Mouse (Mus musculus) kidney, postnatal 25 days (tissue): ENCODE results near the gene Pot1a.

Experiments
- DNase-seq, 2 experiments: peaks; one replicate each; pipeline ENCODE4 v3.0.0; 2021; ENCODE audit warnings: mixed read lengths in 2 of 2

The Pot1a gene

GRCm38 (mm10) chr6:25808806-25809495 is at the start of gene Pot1a:
Gene Pot1a, minus strand, starts transcription at chr6:25809246.
- DNase-seq, result peak; percentile 98

DNA sequence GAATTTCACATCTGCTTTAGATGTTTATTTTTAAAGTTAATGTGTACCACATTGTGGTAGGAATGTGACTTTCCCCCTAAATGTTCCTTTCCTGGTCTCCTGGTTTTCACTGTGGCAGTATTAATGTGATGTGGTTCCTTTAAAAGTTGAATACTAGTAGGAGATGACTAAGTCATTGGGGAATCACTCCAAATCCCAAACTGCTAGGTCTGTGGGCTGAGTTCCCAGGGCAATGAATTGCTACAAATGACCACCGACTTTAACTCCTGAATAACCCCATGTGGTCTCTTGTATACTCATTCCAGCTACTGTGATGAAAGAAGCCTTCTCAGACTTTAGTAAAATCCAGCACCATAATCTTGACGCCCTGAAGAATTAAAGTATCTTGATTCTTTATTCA is 27.2 kb upstream of the Pot1a start:
- DNase-seq, result no peak

DNA sequence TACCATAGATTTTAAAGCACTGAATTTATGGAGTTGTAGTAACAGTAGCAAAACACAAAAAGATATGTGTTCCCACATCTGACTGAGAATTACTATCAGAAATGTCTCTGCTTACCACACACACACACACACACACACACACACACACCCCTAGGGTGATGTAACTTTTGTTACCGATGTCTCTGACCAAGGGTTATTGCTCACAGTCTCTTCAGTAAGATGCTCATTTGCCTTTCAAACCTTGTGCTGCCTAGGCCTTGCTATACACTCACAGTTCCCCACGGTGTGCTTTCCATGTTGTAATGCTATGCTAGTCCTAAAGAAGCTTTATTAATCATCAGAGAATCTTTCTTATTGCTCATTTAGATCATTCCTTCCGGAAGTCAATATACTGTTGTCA is 3.0 kb downstream of the Pot1a start:
- no peak for DNase-seq

- peak in 1 of 2 experiments; percentile 25 for DNase-seq
Observed at GRCm38 (mm10) chr6:25802269-25802668, 6.8 kb downstream of the Pot1a start.

DNA sequence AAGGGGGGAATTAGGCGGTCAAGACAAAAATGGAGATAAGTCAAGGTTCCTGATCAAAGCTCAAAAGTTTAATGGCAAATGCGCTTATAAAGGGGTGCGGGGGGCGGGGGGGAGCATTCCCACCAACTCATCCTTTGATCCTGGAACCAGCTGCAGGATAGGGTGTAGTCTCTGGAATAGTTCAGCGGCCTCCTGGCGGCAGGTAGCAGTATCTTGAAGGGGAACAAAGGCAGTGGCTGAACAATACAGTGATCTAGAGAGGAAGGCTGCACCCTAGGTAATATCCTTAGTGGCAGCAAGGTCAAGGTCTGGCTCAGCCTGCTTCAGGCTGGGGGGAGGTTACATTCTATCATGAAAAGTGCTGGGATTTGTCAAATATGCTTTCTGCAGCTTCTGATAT is 7.8 kb downstream of the Pot1a start:
- no peak for DNase-seq

DNA sequence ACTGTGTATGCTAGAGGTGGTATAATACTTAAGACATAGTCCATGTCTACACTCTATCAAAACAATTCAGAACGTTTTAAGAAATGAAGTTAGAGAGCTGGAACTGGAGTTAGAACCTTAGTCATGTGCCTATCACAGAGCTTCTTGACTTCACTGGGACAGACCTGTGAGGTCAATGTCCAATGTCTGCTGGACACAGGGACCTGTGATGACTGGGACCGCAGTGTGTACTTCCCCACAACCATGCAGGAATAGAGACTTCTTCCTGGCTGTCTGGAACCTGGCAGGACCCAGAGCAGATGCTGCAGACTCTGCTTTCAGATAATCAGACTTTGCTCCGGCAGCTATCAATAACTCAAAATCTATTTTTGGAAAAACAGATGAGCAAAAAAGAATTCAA is 40.8 kb downstream of the Pot1a start:
- no peak for DNase-seq

DNA sequence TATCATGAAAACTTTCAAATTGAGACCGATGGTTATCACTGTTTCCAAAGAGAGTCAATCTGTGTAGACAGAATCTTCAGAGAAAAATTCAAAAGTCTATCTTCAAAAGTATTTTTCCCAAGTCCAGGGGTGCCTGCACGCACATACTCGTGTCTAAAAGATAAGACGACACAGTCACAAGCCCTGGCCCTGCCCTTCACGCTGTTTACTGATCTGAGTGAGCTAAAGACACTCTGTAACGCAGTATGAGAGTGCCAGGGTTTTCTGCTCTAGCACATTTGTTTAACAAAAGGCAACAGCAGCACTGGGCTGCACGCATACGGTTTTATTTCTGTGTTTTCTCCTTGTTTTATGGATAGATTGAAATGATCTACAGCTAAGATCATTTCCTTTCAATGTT is 41.5 kb downstream of the Pot1a start:
- no peak for DNase-seq

- peak in 1 of 2 experiments; percentile 11 for DNase-seq
Observed at GRCm38 (mm10) chr6:25767073-25767472, 42.0 kb downstream of the Pot1a start.

DNA sequence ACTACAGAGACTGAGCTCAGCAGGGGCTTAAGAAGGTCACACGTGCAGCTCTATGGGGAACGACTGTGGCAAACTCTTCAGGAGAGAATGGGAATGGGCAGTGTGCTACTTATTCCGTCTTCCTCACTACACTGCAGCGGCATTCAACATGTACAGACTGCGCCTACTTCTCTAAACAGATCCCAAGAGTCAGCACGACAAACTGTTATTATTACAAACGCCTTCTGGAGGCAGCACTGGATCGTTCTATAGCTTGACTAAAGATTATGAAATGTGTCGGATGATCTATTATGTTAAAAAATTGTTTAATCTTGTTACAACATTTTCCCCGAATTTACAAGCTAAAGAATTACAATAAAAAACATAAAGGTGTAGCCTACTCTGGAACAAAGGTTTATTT is 42.8 kb downstream of the Pot1a start:
- DNase-seq, result no peak

DNA sequence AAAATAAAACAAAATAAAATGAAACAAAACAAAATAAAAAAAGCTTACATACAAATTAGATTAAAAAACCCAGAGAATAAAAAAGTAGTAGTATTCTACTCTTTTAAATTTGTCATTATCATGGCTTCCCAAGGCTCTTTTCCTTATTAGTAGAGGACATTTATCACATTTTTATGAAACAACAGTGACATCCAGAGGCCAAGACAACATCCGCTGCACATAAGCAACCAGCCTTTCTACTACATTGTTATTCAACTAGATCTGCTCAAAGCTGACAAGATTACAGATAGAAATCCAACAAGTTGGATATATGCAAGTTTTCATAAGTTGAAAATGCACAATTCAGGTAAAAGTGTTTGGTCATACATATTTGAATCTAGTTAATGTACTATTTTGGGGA is 56.4 kb downstream of the Pot1a start:
- no peak for DNase-seq

GRCm38 (mm10) chr6:25736533-25736932 is 72.5 kb downstream of the Pot1a start:
- DNase-seq, result no peak

- no peak for DNase-seq
Observed at GRCm38 (mm10) chr6:25726560-25726959, 82.5 kb downstream of the Pot1a start.

DNA sequence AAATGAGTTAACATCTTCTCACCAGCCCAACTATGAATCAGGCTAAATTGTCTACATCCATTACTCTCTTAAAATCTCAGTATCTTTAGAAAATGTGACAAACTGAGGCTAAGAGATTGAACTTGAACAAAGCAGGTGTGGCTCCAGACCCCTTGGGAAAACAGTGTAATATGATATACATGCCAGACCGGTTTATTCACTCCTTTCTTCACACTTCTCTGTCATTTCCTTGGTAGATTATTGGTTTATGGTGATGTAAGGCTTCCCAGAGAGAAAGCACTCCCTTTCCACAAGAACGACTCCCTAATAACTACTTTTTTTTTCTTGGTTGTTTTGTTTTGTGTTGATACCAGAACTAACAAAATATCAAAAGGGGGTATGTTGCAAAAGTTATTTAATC is 98.4 kb downstream of the Pot1a start:
- no peak for DNase-seq

DNA sequence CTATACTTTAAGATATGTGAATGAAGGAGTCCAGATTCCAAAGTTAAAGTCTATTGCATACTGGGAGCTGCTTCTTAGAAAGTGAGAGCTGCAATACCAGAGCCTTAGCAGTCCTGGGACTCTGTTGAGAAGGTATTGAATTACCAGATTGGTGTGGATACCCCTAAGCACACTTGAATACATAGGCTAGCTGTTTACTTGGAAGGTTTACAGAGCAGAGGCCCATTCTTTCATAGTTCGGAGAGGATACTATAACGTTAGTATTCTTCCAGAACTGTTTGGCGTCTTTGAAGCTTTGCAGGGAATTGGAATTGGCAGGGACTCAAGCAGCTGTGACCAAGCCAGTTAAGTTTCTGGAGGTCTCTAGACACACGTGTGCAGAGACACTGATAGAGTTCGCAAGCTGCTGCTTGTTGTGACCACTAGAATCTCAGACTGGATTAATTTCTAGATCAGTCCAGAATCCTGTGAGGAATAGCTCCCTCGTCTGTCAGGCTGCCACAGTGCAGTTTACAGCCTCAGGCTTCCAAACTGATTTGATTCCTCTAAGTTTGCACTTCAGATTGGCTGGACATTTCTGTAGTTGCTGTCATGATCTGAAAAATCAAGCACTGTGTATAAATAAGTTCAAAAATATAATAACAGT is 99.7 kb downstream of the Pot1a start:
- DNase-seq, result peak in 1 of 2 experiments; percentile 18

DNA sequence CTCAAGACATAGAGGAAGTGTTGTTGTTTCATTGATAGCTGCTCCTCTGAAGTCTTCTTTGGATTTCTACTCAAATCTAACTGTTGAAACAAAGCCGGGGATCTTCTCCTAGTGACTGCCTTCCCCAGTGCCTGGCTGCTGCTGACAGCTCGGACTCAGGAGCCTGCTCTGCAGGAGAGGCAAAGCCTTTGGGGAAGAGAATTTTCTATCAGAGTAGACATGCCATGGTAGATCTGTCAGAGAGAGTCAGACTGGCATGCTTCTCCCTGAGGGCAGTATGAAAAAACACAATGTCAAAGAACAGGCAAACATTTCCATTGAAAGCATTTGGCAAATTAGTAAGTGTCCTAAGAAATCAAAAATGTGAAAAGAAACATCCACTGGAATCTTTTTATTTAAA is 109.1 kb downstream of the Pot1a start:
- DNase-seq, result no peak
